Mouse (Mus musculus) ES-E14 (cell line): ENCODE data around the gene Cand1.

Experiments
- CHD2 ChIP-seq: IDR thresholded peaks from 2 replicates; pipeline ENCODE4 v1.6.1; 2014; ENCODE audit warnings: mild to moderate bottlenecking, low read depth, low read length, inconsistent platforms
- HCFC1 ChIP-seq: IDR thresholded peaks from 2 replicates; pipeline ENCODE4 v1.6.1; 2012; ENCODE audit warnings: low read length, inconsistent platforms, borderline replicate concordance; ENCODE audit not compliant: insufficient read depth
- MAFK ChIP-seq: IDR thresholded peaks from 2 replicates; pipeline ENCODE4 v1.6.1; 2014; ENCODE audit warnings: mild to moderate bottlenecking, low read depth, low read length, inconsistent platforms; ENCODE audit not compliant: insufficient read depth
- ZC3H11A ChIP-seq: IDR thresholded peaks from 2 replicates; pipeline ENCODE4 v1.6.1; 2012; ENCODE audit warnings: low read depth, mild to moderate bottlenecking, inconsistent platforms, low read length, borderline replicate concordance
- ZNF384 ChIP-seq: IDR thresholded peaks from 2 replicates; pipeline ENCODE4 v1.6.1; 2012; ENCODE audit warnings: low read depth, low read length, inconsistent platforms

GRCm38 (mm10) chr10:119257876-119258275 is 18.0 kb upstream of the Cand1 start:
- TF ChIP-seq ZNF384, result no peak
- no peak for TF ChIP-seq MAFK
- TF ChIP-seq ZC3H11A, result no peak
- no peak for TF ChIP-seq CHD2
- no peak for TF ChIP-seq HCFC1
